Mouse (Mus musculus) megakaryocyte-erythroid progenitor cell, adult 5-6 weeks (primary cell): ENCODE measurements around the gene Man1c1. TPM values are rescaled to one million over a fixed set of nuclear protein-coding genes. Genes with fewer than 3 reads are reported as not detected.

ENCODE experiments used
- total RNA-seq, 2 experiments: library from RNA; stranded (forward) in 1 of 2; stranded (reverse) in 1 of 2; fragments of 200-1000, 215-1000 nt in 1 of 2; fragments of >200 nt in 1 of 2; fragmentation: Nextera tagmentation in 1 of 2; gene quantifications; 2 replicates each; pipeline ENCODE4 v1.2.3; 2014 to 2017

The Man1c1 gene
- total RNA-seq, 2 experiments from 2014 or later: 0.59 TPM; not detected in 1

Other genes with a start within 250 kb of the Man1c1 start
- gene Stmn1, start 236.0 kb downstream of the Man1c1 start, total RNA-seq (2014; fragmentation: Nextera tagmentation): 600 and 836 TPM in 2 replicates
- 1,250 and 1,264 TPM in 2 replicates for gene Stmn1, start 236.0 kb downstream of the Man1c1 start, total RNA-seq (2017)
- gene Paqr7, start 207.6 kb downstream of the Man1c1 start, total RNA-seq (2014; fragmentation: Nextera tagmentation): 0.66 and 1.3 TPM in 2 replicates
- 0.47 and 0.80 TPM in 2 replicates for gene Paqr7, start 207.6 kb downstream of the Man1c1 start, total RNA-seq (2017)
- 18.4 and 23.7 TPM in 2 replicates for gene Aunip, start 193.3 kb downstream of the Man1c1 start, total RNA-seq (2014; fragmentation: Nextera tagmentation)
- gene Aunip, start 193.3 kb downstream of the Man1c1 start, total RNA-seq (2017): 34.6 and 45.8 TPM in 2 replicates
- gene Mtfr1l, start 168.9 kb downstream of the Man1c1 start, total RNA-seq (2014; fragmentation: Nextera tagmentation): 76.1 and 80.1 TPM in 2 replicates
- 41.5 and 67.4 TPM in 2 replicates for gene Mtfr1l, start 168.9 kb downstream of the Man1c1 start, total RNA-seq (2017)
- gene Selenon, start 152.1 kb downstream of the Man1c1 start, total RNA-seq (2014; fragmentation: Nextera tagmentation): 17.7 and 18.4 TPM in 2 replicates
- gene Selenon, start 152.1 kb downstream of the Man1c1 start, total RNA-seq (2017): 1.6 and 3.6 TPM in 2 replicates
- gene Ldlrap1, start 63.7 kb upstream of the Man1c1 start, total RNA-seq (2014; fragmentation: Nextera tagmentation): 28.5 and 34.9 TPM in 2 replicates
- gene Ldlrap1, start 63.7 kb upstream of the Man1c1 start, total RNA-seq (2017): 8.5 and 9.6 TPM in 2 replicates
- gene Maco1, start 149.1 kb upstream of the Man1c1 start, total RNA-seq (2014; fragmentation: Nextera tagmentation): 32.4 and 36.2 TPM in 2 replicates
- gene Maco1, start 149.1 kb upstream of the Man1c1 start, total RNA-seq (2017): 41.9 and 61.3 TPM in 2 replicates
- gene Rhd, start 160.2 kb upstream of the Man1c1 start, total RNA-seq (2014; fragmentation: Nextera tagmentation): 163 and 165 TPM in 2 replicates
- 119 and 185 TPM in 2 replicates for gene Rhd, start 160.2 kb upstream of the Man1c1 start, total RNA-seq (2017)
- 82.2 and 101 TPM in 2 replicates for gene Tmem50a, start 210.7 kb upstream of the Man1c1 start, total RNA-seq (2014; fragmentation: Nextera tagmentation)
- 163 and 179 TPM in 2 replicates for gene Tmem50a, start 210.7 kb upstream of the Man1c1 start, total RNA-seq (2017)
- gene Rsrp1, start 219.3 kb upstream of the Man1c1 start, total RNA-seq (2014; fragmentation: Nextera tagmentation): 371 and 563 TPM in 2 replicates
- 122 and 226 TPM in 2 replicates for gene Rsrp1, start 219.3 kb upstream of the Man1c1 start, total RNA-seq (2017)
- 64.4 and 88.9 TPM in 2 replicates for gene Syf2, start 226.6 kb upstream of the Man1c1 start, total RNA-seq (2014; fragmentation: Nextera tagmentation)
- 208 and 338 TPM in 2 replicates for gene Syf2, start 226.6 kb upstream of the Man1c1 start, total RNA-seq (2017)